Mouse (Mus musculus): ENCODE results near the gene Tcl1b5.
"Not testable (repeated sequence)": the region's sequence is repeated elsewhere in the genome, so short reads cannot be mapped to it uniquely, and the experiment has no call there.

Tcl1b5 gene

DNA sequence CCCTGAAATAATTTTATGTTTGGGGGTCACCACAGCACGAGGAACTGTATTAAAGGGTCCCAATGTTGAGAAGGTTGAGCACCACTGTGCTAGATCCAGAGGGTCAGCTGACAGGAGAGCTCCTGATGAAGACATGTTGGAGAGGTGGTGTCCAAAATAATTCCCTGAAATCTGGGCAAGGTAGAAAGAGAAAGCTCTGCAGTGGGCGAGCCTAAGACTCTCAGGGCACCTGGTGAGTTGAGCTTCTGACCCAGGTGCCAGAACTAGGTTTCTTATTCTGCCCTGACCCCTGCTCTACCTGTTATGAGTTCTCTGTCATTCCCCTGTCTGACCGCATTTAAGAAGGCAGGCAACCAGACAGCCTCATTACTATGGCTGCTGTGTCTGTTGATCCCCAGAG, at the start of gene Tcl1b5:
TSS of gene Tcl1b5 (plus strand) at position 301 of the 400 bp plus-strand sequence.
- DNase-seq (ENCODE audit: low read depth, low spot score), result not testable (repeated sequence)

- no peak for DNase-seq (ENCODE audit: low read depth, low spot score)
Measured at GRCm38 (mm10) chr12:105126516-105126915, 49.6 kb upstream of the Tcl1b5 start.

DNA sequence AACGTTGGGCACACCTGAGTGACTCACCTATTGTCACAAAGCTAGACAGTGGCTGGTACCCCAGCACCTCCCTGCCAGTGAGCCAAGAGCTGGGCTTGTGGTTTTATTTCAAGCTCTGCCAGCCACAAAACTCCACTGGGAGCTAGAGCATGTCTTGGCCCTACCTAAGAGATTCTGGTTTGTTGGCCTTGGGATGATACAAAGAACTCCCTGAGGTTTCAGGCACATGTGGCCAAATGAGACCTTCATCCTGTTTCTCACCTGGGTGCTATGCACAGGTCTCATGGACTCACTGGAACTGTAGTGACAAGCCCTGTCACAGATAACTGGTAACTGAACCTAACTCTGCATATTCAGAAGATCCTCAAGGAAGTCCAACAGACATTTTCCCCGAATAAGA, 48.5 kb upstream of the Tcl1b5 start:
- DNase-seq (ENCODE audit: low read depth, low spot score), result no peak

DNA sequence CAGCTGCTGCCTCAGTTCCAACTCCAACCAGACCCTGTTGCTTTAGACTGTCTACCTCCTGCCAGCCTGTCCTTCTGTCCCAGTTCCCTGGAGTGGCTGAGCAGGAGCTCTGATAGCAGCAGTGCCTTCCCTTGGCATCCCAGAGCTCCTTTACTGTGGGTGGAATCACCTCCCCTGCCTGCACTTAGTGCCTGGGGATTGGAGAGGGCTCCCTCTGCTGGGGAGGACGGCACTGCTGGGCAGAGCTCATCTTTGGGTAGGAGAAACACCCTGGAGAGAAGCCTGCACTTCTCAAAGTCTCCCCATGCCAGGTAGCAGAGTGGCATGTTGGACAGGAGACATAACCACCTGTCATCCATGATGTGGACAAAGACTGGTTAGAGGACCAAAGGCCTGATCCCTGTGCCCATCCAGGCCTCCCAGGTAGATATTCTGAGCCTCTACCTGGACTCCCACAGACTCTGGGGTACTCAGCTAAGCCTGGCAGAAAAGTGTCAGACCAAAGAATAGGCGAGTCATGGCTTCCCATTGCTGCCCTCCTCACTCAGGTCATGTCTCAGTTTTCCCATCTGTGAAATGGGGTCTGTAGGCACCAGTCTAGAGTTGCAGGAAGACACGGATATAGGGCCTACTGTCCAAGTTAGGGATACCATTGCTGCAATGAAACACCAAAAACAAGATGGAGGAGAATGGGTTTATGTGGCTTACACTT, 46.5 kb upstream of the Tcl1b5 start:
- not testable (repeated sequence) for DNase-seq (ENCODE audit: low read depth, low spot score)

DNA sequence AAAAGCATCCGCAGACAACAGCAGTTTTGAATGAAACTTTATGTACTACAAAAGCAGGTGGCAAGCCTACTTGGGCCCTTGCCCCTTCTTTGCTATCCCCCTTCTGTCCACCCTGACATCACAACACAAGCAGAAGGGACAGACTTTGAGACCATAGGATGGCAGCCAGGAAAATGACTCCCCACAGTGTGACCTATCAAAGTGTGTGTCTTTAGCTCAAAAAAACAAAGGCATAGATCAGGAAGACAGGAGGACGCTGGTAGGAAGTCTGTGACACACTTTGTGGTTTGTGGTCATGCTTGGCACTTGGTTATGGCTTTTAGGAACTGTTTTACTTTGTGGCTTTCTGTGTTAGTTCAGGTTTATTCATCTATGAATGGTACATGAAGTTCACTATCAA, 42.0 kb upstream of the Tcl1b5 start:
- DNase-seq (ENCODE audit: low read depth, low spot score), result peak; percentile 17

DNA sequence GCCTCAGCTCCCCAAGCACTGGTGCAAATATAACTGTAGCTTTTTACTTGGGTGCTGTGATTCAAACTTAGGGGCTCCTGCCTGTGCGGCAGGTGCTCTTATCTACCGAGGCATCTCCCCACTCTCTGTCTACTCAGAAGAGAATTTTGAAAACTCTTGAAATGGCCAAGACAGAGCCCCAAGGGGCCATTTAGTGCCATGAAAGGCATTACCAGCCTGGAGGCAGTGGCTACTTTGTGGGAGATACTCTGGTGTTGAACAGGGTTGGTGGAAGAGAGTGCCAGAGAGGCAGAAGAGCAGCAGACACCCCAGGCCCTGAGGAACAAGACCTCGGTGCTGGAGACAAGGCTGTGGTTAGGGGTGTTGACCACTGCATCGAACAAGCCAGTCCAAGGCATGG, 41.3 kb upstream of the Tcl1b5 start:
- DNase-seq (ENCODE audit: low read depth, low spot score), result not testable (repeated sequence)

DNA sequence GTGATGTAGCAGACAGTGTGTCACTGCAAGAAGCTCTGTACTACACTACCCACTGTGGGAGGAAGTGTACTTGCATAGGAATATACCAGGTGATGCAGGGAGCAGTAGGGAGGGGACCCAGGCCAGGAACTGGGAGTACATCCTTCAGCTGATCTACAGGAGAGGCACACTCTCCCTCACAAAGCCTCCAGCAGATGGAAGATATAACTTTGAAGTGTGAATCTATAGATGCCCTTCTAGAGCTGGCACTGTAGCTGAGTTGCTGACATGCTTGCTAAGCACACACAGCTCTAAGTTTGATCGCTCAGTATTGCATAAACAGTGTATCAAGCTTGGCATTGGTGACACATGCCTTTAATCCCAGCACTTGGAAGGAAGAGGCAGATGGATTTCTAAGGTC, 38.4 kb upstream of the Tcl1b5 start:
- DNase-seq (ENCODE audit: low read depth, low spot score), result not testable (repeated sequence)

GRCm38 (mm10) chr12:105143096-105143495, 33.0 kb upstream of the Tcl1b5 start:
- DNase-seq (ENCODE audit: low read depth, low spot score), result no peak

GRCm38 (mm10) chr12:105144928-105145327, 31.2 kb upstream of the Tcl1b5 start:
- not testable (repeated sequence) for DNase-seq (ENCODE audit: low read depth, low spot score)

DNA sequence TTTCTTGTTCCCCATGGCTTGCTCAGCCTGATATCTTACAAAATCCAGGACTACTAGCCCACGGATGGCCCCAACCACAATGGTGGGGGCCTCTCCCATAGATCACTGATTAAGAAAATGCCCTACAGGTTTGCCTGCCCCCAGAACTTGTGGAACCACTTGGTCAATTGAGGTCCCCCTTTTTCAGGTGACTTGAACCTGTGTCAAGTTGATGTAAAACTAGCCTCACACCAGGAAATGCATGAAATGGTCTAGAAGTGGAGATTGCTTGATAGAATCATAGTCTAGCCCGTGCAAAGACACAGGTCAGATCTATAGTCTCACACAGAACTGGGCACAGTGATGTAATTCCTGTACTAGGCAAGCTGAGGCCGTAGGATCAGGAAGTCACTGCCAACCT, 30.4 kb upstream of the Tcl1b5 start, which contains the start of gene Tcl1b2:
TSS of gene Tcl1b2 (plus strand) at position 301 of the 400 bp plus-strand sequence.
- DNase-seq (ENCODE audit: low read depth, low spot score), result no peak

DNA sequence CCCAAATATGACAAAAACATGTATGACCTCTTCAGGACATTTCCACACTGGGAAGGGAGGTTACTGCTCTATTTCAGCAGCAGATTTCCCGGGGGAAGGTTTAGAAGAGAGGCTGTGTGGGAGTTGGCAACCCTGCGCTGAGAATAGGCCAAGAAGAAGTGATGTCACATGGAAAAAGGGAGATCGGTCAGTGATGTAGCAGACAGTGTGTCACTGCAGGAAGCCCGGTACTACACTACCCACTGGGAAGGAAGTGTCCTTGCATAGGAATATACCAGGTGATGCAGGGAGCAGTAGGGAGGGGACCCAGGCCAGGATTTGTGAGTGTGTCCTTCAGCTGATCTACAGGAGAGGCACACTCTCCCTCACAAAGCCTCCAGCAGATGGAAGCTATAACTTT, 20.9 kb upstream of the Tcl1b5 start:
- not testable (repeated sequence) for DNase-seq (ENCODE audit: low read depth, low spot score)

GRCm38 (mm10) chr12:105158842-105159241, 17.3 kb upstream of the Tcl1b5 start:
- no peak for DNase-seq (ENCODE audit: low read depth, low spot score)

DNA sequence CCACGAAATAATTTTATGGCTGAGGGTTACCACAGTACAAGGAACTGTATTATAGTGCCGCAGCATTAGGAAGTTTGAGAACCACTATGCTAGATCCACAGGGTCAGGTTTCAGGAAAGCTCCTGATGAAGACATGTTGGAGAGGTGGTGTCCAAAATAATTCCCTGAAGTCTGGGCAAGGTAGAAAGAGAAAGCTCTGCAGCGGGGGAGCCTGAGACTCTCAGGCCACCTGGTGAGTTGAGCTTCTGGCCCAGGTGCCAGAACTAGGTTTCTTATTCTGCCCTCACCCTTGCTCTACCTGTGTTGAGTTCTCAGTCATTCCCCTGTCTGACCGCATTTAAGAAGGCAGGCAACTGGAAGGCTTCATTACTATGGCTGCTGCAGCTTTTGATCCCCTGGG, 16.8 kb upstream of the Tcl1b5 start, which contains the start of gene Tcl1b1:
TSS of gene Tcl1b1 (plus strand) at position 301 of the 400 bp plus-strand sequence.
- DNase-seq (ENCODE audit: low read depth, low spot score), result no peak

GRCm38 (mm10) chr12:105166734-105167133, 9.4 kb upstream of the Tcl1b5 start:
- no peak for DNase-seq (ENCODE audit: low read depth, low spot score)

GRCm38 (mm10) chr12:105173366-105173765, 2.8 kb upstream of the Tcl1b5 start:
- DNase-seq (ENCODE audit: low read depth, low spot score), result no peak

GRCm38 (mm10) chr12:105174318-105174717, 1.8 kb upstream of the Tcl1b5 start:
- not testable (repeated sequence) for DNase-seq (ENCODE audit: low read depth, low spot score)

- not testable (repeated sequence) for DNase-seq (ENCODE audit: low read depth, low spot score)
Measured at GRCm38 (mm10) chr12:105181040-105181644, 5.0 kb downstream of the Tcl1b5 start.

- not testable (repeated sequence) for DNase-seq (ENCODE audit: low read depth, low spot score)
Measured at GRCm38 (mm10) chr12:105188980-105189379, 12.8 kb downstream of the Tcl1b5 start.

DNA sequence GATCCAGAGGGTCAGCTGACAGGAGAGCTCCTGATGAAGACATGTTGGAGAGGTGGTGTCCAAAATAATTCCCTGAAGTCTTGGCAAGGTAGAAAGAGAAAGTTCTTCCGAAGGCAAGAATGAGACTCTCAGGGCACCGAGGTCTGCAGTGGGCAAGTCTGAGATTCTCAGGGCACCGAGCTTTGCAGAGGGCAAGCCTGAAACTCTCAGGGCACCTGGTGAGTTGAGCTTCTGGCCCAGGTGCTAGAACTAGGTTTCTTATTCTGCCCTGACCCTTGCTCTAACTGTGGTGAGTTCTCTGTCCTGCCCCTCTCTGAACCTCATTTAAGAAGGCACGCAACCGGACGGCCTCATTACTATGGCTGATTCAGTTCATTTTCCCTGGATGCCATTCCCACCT, 14.6 kb downstream of the Tcl1b5 start, which contains the start of gene Tcl1b3:
TSS of gene Tcl1b3 (plus strand) at position 301 of the 400 bp plus-strand sequence.
- DNase-seq (ENCODE audit: low read depth, low spot score), result not testable (repeated sequence)

DNA sequence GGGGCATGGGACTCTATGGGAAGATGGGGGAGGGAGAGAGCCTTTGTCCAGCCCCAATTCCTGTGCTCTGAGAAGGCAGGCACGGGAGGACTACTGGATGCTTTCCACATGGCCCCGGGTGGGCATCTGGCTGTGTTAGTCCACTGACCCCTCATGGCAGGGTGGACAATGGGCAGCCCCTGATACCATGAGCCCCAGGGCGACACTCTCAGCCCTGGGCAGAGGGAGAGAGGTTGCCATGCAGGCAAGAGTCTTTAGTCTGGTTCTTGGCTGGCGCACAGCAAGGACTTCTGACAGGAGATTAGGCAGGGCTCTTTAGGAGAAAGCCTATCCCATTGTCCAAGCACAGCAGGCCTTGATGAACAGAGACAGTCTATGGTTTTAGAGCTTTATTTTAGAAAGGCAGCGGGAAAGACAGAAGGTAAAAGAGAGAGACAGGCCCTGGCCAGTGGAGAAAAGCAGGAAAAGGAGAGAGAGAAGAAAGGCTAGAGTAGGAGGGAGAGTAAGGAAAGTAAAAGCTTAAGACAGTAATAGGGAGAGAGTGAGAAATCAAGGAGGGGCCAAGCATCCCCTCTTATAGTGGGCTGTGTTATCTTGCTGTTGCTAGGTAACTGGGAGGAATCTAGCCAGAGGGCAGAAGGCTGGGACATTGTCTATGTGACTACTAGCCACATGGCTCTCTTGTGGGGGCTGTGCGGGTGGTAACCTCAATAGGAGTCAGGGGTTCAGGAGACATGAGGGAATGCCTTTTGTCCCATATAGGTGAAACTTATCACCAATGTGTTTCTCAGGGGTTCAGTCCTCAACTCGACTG, 23.7 kb downstream of the Tcl1b5 start:
- not testable (repeated sequence) for DNase-seq (ENCODE audit: low read depth, low spot score)

DNA sequence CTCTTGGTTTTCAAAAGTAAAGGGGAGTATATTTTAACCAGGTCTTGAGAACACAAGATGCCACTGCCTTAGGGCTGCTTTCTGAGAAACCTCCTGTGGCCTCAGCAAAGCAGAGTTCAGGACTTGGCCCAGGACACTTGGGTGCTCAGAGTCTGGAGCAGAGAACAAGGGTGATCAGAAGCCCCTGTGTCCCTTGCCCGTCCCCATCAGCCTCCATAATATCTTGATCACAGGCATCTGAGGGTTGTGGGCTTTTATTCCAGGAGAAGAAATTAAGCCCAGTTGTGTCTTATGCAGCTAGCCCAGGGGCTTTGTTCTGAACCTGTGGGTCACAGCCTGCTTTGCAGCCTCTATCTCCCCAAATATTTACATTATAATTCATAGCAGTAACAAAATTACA, 25.5 kb downstream of the Tcl1b5 start, which contains the start of gene Tcl1b4:
TSS of gene Tcl1b4 (plus strand) at position 301 of the 400 bp plus-strand sequence.
- DNase-seq (ENCODE audit: low read depth, low spot score), result not testable (repeated sequence)

DNA sequence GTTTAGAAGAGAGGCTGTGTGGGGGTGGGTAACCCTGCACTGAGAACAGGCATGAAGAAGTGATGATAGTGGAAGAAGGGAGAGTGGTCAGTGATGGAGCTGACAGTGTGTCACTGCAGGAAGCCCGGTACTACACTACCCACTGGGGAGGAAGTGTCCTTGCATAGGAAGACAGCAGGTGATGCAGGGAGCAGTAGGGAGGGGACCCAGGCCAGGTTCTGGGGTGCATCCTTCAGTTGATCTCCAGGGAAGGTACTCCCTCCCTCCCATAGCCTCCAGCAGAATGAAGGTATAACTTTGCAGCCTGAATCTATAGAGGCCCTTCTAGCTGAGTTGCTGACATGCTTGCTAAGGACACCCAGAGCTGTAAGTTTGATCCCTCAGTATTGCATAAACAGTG, 30.9 kb downstream of the Tcl1b5 start:
- no peak for DNase-seq (ENCODE audit: low read depth, low spot score)

Data from CD4-positive helper T cell, adult 2 months (primary cell).